Mouse (Mus musculus): ENCODE measurements around the gene Socs3.

Gene Socs3

DNA sequence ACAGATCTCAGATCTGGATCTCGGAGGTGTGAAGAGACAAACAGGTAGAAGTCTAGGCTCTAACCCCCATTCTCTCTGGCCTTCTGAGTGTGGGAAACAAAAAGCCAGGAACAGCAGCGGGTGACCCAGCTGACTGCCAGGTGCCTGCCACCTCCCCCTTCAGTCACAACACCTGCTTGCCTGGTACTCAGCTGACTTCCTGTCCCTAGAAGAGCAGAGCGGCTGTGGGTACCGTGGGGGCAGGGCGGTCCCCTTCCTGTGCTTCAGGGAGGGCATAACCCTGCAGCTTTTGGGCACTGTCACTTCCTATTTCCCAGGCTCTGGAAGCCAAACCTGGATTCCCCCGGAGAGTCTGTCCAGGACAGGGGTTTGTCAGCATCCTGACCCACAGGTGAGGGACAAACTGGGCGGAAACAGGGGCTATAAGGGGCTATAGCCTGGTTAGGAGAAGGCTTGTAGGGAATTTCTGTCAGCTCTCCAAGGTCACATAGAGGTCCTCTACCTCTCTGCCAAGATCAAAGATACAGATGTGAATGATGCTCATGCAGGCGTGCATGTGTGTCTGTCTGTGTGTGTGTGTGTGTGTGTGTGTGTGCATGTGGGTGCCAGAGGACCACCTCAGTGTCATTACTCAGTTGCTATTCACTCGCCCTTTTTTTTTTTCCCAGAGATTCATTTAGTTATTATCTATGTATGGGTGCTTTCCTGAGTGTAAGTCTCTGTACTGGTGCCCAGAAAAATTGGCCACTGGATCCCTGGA lies 17.5 kb downstream of the Socs3 start:
- DNase-seq = peak in 1 of 2 experiments; percentile 77

DNA sequence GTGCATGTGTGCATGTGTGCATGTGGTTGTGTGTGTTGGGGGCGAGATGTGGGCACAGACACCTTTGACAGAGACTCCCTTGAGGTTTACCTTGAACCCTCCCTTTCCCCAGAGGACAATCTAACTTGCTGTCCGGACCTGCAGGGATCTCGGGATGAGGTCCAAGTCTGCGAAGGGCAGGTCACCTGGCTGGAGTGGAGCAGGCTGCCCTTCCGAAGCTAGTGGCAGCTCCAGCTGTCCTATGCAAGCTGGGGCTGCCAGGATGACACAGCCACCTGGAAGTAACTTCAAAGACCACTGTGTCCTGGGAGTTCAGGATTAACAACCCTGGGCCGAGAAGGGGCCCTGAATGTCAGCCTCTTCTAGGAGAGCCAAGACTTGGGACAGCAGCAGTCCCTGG lies 18.5 kb downstream of the Socs3 start:
- no peak for DNase-seq

DNA sequence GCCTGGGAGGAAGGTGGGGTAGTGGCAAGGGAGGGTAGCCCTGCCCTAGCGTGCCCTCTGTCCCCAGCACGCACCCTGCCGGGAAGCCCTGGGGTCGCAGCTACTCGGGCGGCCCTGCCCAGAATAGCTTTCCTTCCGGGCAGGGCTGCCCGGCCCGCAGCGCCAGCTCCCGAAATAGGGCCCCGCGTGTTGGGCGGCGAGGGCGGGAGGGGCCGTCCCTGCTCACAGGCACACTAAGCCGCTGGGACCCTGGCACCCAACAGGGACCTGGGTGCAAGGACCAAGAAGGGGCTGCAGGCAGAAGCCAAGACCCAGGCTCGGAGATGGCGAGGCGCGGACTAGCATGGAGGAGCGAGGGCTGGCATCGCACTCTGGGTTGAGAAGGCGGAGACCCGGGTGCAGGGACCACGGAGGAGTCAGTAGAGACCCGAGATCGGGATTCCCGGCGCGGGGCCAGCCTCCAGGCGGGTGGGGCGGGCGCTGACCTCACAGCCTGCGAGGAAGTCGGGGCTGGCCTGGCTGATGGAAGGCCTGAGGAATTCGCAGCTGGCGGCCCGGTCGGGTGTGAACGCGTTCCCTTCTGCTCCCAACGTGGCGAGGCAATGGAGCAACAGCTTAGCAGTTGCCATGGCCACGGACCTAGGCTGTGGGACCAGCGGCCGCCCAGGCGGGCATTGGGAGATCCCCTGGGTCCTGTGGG lies 20.3 kb downstream of the Socs3 start:
- peak; percentile 79 to 88 for DNase-seq

DNA sequence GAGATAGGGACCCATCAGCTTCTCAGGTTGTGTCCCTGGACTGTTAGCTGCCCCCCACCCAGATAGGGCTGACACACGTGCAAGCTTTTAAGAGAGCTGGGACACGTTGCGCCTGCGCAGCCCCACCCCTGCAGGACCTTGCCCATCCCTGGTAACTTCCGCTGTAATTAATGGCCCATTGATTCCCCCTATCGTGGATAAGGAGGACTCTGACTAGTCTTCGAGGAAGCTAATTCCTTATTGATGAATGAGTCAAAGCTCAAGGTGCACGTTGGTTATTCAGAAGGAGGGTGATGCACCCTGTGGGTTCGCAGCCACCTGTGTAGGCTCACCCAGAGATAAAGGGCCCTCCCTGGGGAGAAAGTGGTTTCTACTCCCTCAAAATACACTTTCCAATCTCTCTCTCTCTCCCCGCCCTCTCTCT lies 22.8 kb downstream of the Socs3 start:
- DNase-seq = no peak

DNA sequence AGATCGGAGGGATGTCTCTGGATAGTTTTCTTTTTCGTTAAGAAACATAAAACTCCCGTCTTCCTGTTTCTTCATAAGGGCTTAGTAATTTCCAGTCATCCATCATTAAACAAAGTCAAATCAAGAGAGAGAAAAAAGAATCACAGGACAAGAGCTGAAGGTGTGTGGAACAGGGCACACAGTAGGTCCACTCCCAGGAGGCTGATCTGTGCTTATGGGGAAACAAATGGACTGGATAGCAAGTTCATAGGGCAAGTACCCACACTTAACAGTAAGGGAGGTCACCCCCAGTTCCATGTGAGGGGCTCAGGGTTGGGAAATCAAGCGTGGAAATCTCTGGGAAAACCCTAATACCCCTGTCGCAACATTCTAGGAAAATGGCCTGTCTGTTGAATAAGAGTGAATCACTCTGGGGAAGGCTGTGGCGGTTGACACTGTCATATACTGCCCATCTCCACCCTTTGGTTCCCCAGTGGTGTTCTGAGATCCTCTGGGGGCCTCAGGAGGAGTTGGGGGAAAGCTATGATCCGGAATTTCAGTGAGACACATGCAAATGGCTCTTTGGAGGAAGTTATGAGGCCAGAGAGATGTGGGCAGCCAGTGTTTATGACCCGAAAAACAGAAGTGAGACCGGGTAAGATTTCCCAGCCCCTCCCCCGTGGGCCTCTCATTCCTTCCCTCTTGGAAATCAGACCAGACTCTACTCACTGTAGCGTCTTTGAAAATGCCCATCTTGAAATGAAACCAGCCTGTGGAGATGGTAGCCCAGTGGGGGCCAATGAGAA lies 23.5 kb downstream of the Socs3 start:
- DNase-seq = no peak

DNA sequence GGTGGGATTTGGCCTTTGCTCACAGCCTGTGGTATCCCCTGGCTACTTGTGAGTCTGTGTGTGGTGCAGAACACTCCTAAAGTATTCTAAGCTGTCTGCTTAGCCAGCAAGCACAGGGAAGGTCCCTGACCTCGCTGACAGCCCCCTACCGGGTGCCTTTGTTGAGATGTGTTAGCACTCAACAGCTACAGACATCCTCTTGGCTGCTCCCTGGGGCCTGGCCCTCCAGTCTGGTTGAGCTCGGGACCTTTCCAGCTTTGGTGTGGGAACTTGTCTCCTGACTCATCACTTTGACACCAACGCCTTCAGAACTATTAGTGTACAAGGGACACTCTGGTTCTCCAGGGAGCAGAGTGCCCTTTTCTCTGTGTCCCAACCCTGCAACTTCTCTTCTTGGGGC lies 28.0 kb downstream of the Socs3 start:
- no peak for DNase-seq

DNA sequence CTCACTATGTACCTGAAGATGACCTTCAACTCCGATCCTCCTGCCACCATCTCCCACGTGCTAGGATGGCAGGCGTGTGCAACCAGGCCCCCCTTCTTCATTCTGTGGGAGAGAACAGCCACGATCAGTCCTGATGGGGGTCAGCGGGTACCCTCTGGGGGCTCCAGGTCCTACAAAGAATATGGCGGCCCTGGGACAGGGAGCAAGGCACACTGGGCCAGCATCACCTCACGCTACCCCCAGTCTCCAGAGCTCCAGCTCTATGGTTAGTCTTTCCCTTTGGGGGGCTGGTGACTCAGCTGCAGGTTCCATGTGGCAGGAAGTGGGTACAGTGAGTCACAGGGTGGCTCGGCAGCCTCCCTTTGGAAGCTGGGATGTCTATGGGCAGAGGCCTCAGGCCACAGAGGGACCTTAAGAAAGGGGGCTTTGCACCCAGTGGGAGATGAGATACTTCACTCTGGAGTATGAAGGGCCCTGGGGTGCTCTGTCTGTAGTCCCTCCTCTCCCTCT lies 28.5 kb downstream of the Socs3 start:
- no peak for DNase-seq

DNA sequence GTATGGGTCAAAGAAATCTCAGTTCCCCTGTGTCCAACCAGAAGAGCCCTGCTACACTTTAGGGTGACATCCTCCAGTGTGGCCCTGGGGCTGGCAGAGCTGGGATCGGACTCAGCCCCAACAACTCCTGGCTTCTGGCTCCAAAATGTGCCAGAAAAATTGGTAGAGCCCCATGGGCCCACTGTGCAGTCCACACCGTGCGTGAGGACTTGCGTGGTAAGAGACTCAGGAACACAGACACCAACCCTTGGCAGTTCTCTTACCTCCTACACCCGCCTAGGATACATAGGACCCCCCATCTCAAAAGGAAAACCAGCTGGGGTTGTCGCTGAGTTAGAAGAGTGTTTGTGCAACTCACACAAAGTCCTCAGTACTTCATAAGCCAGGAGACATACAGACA lies 29.0 kb downstream of the Socs3 start:
- DNase-seq = no peak

DNA sequence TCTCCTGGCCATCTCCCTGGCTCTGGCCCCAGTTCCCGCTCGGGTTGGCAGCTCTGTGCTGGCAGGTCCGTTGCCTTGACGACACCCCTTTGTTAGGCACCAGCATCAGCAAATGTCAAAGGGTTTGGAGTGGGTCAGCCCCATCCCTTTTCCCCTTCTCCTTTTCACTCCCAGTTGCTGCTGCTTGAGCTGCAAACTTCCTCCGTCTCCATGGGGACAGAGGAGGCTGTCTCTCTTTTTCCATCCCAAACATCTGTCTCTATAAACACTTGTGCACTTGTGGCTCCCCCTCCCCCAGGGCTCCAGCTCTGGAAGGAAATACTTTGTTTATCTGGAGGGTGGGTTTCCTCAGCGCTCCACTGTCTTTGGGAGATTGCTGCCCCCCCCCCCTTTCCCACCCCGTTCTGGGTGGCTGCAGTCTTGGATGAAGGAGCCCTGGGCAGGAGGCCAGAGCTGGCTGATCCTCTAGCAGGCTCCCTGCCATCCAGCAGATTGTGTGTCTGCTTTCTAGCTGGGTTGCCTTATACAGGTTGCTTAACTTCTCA lies 30.0 kb downstream of the Socs3 start:
- peak; percentile 82 to 86 for DNase-seq

DNA sequence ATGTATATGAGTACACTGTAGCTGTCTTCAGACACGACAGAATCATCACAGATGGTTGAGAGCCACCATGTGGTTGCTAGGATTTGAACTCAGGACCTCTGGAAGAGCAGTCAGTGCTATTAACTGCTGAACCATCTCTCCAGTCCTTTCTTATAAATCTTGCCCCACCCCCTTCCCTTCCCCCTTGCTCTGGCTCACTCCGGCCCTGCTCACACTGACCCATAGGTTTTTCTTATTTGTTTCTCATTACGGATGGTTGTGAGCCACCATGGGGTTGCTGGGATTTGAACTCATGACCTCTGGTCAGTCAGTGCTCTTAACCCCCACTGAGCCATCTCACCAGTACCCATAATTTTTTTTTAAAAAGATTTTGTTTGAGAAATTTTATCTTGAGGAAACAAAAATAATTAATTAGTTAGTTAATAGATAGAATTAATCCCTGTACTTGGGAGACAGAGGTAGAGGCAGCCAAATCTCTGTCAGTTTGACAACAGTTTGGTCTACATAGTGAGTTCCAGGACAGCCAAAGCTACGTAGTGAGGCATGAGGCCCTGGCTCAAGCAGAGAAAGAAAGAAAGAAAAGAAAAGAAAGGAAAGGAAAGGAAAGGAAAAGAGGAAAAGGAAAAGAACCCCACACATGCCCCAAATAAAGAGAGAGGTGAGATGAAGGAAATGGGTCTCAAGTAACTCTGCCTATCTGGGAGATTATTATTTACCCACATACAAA lies 30.7 kb downstream of the Socs3 start:
- no peak for DNase-seq

DNA sequence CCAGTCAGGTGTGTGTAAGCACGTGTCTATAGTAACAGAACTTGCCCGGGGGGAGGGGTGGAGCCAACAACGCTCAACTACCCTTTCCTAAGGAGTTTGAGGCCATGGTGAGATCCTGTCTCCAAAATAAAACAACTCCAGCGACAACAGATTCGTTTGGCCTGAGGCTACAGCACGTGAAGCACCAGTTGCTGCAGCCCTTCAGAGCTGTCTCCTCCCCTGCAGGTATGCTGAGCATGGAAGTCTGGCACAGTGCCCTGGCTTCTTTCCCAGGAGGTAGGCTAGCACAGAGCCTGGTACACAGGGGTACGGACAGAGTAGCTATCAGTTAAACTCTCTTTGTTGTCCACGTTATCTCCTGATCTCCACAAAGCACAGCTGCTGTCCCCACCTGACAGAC lies 33.6 kb downstream of the Socs3 start:
- peak; percentile 93 to 95 for DNase-seq

DNA sequence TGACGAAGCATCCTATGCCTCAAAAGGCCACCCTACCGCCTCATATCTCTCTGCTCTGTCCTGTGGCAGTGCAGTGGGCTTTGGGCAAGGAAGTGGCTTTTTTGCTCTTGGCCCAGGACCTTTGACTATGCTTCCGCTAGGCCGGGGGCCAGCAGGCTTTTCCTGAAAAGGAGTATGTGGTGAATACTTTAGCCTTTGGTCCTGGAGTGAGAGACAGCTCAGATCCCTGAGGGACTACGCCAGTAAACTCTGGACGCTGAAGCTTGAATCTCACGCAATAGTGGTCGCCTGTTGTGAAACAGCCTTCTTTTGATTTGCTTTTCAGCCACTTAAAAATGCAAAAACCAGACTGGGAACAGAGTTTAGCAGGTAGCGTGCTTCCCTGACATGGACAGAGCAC lies 34.2 kb downstream of the Socs3 start:
- DNase-seq = peak; percentile 76 to 78

DNA sequence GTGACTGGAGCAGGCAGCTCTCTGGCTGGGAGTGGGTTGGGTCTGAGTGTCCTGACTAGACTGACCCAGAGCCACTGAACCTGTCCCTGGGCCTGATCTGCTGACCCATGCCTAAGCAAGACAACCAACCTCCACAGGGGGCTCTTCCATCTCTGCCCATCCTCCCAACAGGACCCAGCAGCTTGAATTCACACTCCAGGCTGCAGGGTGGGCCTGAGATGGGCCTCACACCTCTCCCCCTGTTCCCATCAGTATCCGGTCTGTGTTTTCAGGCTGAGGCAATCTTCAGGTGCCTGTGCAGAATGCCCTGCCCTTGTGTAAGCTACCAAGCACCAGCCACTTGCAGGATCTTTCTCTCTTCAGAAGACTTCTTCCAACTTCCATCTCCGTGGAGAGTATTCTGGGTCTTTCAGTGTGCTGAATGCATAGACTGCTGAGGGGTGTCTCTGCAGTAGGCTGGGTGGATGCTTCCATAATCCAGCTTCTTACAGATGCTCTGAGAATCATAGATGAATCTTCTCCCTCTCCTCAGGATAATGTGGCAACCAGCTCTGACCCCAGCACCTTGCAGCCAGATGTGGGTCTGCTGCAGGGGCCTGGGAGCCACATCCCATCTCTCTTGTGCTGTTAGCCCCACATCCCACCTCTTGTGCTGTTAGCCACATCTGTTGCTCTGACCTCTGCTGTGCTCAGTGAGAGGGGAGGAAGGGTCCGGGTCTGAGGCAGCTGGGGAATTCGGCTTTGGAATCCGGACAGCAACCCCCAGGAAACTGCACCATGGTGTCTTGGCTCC lies 35.1 kb downstream of the Socs3 start:
- no peak for DNase-seq

DNA sequence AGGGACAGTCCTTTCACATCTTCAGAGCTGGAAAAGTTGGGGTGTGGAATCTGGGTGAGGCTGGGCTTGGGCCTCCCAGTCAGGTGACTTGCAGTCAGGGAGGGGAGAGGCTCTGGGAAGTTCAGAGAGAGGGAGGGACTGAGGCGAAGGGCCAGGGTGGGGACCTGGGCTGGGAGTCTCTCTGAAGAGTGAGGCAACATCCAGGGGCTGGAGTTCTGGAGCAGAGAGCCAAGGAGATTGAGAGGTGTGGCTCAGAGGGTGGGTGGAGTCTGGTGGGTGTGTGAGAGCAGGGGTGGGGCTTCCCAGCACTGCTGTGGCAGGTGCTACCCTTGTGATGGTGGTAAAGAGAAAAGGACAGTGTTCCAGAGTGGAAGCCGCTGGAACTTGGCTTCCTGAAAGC lies 35.7 kb downstream of the Socs3 start:
- no peak for DNase-seq

DNA sequence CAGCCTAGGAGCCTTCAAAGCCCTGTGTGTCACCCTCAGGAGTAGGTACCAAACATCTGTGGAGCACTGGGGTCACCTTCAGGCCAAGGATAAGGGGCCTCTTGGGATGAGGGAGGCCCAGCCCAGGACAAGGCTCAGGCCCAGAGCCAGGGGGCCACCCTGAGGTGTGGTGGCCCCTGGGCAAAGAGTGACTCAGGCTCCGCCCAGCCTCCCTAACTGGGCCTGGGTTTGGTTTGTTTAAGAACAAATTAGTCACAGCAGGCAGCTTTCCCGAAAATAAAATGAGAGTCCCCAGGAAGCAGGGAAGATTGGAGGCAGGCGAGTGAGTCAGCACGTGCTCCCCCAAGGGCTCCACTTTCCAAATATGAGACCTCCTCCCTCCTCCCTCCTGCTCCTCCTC lies 37.7 kb downstream of the Socs3 start:
- DNase-seq = no peak

DNA sequence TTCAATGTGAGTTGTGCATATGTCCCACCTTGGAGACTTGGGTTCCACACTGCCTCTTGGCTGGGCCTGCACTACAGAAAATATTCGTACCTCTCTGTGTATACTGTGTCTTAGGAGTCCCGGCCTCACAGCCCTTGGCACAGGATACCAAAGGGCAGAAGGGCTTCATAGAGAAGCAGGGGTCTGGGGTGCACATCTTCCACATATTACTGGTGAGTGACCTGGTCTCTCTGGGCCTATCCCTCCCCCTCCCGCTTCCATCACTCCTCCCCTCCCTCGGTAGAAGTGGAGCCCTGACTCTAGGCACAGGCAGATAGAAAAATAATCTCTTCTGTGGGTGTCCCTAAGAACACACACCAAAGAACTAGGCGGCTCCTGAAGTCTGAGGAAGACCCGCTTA lies 38.3 kb downstream of the Socs3 start:
- no peak for DNase-seq

DNA sequence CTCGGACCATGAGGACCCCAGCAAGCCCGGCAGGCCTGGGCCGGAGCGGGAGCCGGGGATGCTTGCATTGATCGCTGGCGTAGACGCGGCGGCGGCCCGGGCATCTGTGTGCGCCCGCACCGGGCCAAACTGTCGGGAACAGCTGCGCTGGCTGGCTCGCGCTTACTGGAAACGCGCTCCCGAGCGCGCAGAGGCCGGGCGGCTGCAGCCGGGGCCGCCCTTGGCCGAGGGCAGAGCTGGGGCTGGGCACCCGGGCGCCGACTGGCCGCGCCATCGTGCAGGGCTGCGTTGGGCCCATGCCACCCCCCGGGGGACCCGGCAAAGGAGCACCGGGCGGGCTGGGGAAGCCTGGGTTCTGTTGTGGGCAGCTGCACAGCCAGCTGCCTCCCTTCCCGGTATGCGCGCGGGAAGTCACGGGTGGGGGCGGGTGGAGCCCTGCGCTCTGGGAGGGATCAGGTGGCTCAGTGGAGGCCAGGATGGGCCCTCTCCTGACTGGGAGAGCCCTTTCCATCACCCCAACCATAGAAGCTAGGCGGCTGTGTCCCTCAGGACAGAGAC lies 39.0 kb downstream of the Socs3 start:
- DNase-seq = no peak

DNA sequence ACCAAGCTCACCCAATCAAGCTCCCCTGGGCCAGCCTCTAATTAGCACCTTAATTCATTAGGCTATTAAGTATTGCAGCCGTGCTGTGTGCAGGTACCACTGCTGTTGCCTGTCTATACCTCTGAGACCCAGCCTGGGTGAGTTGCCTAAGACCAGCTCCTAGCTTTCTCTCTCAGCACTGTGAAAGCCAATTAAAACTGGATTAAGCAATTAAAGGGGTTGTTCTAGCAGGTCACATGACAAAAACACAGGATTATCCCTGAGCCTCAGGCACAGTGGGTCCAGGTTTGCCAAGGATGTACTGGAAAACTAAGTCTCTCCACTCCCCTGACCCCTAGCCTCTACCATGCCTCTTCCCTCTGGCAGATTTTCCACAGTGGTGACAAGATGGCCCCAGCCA lies 44.3 kb downstream of the Socs3 start:
- DNase-seq = no peak

DNA sequence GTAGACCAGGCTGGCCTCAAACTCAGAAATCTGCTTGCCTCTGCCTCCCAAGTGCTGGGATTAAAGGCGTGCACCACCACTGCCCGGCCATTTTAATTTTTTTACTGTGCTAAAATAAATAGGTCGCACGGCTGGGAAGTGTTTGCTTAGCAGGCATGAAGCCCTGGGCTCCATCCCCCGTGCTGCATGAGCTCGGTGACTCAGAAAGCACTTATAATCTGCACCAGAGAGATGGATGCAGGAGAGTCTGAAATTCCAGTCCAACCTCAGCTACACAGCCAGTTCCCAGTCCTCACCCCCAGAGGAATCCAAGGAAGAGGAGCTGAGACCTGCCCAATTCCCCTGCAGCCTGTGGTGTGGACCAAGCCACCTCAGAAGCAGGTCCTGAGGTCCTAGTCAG lies 45.4 kb downstream of the Socs3 start:
- DNase-seq = no peak

DNA sequence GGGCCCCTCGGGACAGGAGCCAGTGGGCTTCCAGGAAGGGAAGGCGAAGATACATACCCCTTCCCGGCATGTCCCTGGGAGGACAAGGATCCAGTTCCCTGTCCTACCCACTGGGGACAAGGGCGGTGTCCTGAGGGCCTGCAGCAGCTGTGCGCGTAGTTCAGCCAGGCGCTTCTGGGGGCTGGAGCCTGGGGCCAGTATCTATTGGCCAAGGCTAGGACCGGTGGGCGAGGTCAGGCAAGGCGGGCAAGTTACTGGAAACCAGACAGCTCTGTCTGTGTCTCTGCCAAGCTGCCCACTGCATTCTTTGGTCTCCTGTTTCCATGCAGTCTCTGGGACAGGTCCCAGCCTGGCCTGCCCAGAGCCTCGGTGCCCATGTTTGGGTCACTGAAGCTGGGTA lies 46.6 kb downstream of the Socs3 start:
- no peak for DNase-seq

DNA sequence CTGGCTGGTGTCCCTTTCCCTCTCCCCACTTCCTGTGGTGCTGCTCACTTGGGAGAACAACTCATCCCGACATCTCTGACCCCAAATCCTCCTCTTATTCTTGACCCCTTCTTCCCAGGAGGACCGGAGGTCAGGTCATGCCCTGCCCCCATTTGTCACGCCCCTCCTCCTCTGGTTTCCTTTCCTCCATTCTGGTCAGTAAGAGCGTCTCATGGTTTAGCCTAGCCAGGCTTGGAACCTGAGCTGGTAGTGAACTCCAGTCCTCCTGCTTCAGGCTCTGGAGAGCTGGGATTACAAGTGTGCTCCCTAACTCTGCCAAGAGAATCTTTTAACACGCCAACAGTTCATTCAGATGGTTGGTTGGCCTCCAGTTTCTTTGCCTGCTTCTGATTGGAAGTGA lies 50.6 kb downstream of the Socs3 start:
- DNase-seq = peak; percentile 59 to 65

Measured in kidney, postnatal 25 days (tissue).